Mouse (Mus musculus): ENCODE measurements around the gene Mocs2.

Gene Mocs2

DNA sequence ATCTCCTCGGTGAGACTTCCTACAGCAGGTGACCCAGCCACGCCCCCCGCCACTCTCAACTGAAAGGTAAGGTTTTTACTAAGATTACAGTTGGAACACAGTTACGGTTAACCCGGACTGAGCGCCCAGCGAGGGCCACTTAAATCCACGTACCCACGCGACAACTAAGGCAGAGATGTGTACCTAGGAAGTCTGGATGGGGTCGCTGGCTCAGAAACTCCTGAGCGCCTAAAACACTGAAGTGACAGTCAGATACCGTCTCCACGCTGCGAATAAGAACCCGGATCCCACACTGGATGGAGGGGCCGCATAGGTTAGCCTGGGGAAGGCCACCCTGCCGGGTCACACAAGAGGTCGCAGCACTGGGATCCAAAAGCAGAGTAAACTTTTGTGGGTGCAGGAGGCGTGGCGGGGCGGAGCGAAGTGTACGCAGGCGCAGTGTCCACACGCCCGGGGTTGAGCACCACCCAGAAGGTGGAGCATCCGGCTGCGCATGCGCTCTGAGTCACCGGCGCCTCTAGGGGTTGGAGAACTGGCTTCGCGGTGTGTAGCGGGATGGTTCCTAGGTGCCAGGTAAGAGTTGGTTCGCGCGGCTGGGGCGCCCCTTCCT, at the start of gene Mocs2:
TSS of gene Mocs2 (plus strand) at position 486 of the 610 bp plus-strand sequence.
- peak; percentile 94 for DNase-seq (ENCODE audit: low read depth, low spot score)

DNA sequence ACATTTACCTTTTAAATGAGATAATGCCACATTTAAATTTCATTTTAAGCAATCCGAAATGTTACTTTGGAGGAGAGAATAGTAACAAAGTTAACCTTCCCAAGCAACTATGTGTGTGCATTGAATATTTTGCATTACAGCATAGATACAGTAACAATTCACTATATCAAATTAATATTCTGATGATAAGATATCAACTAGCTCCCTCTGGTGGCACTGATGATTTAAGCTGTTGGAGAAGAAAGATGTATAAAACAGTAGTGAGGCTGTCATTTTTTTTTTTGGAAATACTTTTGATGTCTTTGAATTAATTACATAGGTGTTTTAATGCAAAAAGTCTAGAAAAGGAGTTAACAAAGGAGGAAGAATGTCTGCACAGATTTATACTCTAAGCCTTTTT, 26.5 kb upstream of the Mocs2 start:
- peak; percentile 16 for DNase-seq (ENCODE audit: low read depth, low spot score)

DNA sequence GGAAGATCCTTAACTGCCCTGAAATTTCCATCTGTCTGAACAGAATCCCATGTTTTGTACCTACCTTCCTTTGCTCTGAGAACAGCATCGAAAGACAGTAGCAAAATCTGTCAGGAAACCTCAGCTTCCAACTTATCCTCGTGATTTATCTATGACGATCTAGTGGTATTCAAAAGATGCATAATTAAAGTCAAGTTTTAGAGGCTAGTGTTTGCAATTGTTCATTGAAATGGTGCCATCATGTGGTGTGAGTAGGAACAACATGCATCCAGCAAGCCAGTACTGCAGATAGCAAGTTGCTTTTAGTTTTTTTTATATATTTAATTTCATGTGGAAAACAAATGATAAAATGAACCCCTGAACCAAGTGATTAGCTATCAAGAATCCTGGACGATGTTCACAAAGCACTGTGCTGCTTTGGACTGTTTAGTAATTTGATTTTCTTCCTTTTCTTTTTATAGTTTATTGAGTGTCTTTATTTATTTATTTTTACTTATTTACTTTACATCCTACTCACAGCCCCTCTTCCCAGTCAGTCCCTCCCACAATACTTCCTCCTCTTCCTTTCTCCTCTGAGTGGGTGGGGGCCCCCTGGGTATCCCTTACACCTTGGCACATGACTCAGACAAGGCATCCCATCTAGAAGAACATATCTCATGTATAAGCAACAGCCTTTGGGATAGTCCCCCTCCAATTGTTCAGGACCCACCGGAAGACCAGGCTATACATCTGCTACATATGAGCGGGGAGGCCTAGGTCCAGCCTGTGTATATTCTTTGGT, 24.6 kb upstream of the Mocs2 start:
- peak; percentile 55 for DNase-seq (ENCODE audit: low read depth, low spot score)

DNA sequence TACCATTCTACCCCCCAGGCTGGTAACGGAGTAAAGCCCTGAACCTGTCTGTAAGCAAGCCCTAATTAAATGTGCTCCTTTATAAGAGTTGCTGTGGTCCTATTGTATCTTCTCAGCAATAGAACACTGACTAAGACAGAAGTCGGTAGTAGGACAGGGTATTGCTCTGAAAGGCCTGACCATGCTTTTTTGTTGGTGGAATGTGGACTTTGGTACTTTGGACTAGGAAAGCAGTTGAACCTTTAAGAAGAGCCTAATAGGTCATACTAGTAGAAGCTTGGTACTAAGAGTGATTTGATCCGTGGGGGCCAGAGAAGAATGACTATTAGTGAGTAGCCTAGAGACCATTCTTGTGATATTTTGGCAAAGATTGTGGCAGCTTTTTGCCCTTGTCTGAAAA, 16.2 kb upstream of the Mocs2 start:
- DNase-seq (ENCODE audit: low read depth, low spot score): no peak

DNA sequence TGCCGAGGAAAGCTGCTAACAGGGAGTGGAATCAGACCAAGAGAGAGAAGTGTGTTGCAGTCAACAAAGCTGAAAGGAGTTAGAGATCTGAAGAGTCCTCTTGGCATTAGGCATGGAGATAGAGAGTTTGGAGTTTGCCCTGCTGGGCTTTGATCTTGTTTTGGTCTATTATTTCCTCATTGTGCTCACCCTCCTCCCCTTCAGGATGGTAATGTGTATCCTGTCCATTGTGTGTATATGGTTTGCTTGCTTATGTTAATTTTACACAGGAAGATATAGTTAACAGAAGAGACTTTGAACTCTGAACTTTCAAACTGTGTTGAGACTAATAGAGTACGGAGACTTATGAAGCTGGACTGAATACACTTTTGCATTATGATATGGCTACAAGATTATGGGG, 15.1 kb upstream of the Mocs2 start:
- DNase-seq (ENCODE audit: low read depth, low spot score): no peak

DNA sequence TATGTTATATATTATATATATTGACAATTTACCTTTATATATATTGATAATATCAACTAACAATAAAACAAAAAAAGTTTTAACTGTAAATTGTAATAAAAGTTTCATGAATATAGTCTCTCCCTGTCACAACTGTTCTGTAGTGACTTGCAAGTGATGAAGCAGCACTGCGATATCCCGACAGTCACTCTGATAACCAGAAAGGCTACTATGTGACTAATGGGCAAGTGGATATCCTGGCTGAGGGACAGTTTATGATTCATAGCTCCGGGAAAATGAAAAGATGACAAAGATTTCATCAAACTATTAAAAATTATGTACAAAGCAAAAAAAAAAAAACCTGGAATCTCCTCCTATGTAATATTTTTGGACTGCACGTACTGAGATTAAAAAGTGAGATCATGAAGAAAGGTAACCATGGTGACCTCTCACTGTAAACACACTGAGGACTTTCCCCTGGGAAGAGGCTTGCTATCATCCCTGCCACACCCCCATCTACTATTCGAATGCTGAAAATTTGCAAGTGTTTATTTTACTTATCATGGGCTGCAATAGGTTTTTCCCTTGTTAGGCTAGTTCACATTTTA, 8.3 kb upstream of the Mocs2 start:
- no peak for DNase-seq (ENCODE audit: low read depth, low spot score)

DNA sequence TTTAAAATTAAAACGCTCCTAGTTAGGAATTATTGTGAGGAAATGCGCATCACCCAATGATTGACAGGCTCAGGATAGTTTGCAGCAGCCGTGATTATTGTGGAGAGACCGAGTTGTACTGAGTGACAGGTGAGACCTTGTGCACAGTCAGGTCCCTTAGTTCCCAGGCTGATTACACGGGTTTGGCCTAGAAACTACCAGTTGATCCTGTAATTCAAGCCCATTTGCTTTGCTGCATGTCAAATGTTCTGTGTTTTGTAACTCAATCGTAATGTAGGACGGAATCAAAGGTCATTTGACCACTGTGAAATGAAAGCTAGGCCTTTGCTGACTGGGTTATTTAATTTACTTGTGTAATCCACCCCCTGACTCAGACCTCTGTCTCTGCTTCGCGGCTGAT, 477 bp downstream of the Mocs2 start:
- no peak for DNase-seq (ENCODE audit: low read depth, low spot score)

DNA sequence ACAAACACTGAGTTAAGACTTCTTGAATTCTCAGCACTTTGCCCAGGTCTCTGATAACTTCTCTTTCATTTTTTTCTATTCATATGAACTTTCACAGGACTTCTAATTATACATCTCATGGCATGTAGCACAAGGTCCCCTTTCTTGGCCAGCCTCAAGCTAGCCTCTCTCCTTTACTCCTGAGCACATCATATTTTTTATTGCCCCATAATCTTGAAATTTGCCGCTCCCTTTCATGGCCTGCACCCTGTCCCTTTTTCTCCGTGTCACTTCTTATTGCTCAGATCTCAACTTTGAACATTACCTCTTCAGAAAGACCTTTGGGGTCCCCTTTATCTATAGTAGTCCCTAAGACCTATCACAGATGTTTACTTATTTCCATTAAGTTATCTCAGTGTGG, 4.8 kb downstream of the Mocs2 start:
- DNase-seq (ENCODE audit: low read depth, low spot score): no peak

DNA sequence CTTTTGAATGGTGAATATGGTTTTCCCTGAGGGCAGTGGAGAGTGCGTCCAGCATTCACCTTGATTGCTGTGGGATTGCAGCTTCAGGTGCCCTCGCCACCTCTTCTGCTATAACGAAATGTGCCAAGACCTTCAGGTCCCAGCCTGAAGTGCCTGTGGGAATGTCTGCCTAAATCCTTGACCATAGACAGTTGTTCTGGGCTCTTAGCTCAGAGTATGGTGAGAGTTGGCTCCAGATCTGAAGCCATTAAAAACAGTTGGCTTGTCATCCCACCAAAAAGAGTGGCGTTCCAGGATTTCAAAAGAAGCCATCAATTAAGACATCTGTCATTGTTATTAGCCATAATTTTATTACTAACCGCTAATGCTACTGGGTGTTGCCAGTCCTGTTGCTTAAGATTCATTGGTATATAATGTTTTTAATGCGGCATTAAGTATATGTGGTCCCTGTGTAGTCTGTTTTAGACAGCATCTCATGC, 7.4 kb downstream of the Mocs2 start:
- no peak for DNase-seq (ENCODE audit: low read depth, low spot score)

DNA sequence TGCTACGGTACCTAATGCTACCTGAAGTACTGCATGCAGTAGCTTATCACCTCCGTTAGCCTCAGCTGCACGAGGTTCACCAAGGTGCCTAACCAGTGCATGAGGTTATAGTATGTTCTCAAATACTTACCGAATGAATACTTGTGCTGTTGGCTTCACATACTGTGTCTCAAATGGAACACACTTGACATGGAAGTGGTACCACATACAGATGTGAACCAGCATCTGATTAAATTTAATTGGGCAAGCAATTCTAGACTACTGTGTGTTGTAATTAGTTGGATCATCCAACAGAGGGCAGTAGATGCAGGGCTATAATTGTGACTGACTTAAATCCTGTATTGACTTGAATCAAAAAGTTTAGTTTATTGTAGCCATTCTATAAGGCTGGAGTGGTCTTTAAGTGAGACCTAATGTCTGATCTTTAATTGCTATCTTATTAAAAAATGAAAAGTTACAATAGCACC, 13.4 kb downstream of the Mocs2 start:
- DNase-seq (ENCODE audit: low read depth, low spot score): peak; percentile 55

DNA sequence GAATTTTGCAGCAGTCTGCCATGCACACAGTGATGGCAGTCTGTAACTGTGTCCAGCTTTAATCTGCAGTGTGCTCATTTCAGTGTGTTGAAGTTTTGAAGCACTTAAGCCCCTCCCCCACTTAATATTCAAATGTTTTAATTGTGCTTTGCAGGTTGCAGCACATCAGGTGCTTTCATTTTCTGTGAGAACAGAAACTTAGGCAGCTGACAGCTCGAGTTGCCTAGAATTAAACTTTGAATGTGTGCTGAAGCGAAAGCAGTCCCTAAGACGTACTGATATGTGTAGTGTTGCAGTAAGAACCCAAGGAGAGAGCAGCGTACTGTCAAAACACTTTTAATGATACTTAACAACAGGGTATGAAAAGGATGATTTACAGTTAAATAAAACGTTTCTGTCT, 14.7 kb downstream of the Mocs2 start:
- DNase-seq (ENCODE audit: low read depth, low spot score): peak; percentile 81

DNA sequence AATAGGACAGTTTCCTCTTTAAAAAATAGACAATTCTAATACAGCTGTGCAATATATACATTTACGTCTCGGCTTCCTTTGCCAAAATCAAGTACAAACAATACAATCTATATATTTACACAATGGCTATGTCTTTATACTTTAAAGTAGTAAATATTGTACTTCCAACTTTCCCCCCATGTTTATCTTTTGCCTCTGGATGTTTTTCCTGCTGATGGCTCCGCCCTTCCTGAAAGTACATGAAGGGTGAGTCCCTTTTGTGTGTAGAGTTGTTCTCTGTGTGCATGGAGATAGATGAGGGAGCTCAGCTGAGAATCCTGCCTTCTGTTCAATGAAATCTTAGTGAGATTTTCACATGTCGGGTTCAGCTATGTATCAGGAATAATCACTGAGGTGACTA, 15.3 kb downstream of the Mocs2 start:
- peak; percentile 5 for DNase-seq (ENCODE audit: low read depth, low spot score)

DNA sequence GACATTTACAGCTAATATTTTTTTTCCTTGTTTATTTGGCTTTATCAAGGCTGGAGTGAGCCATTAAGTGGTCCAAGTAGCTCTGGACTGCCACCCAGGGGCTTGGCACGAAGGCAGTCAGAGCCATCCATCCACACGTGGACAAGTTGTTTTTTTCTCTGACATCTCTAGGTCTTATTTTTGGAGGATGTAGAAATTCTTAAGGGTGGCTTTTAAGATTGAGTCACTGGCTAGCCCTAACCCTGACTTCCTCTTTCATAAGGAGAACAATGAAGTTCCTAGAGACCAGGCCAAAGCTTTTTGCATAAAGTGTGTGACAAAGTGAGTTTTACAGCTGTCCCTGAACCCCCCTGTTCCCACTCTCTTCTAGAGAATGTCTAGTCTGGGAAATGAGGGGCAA, 16.5 kb downstream of the Mocs2 start:
- DNase-seq (ENCODE audit: low read depth, low spot score): peak; percentile 68

DNA sequence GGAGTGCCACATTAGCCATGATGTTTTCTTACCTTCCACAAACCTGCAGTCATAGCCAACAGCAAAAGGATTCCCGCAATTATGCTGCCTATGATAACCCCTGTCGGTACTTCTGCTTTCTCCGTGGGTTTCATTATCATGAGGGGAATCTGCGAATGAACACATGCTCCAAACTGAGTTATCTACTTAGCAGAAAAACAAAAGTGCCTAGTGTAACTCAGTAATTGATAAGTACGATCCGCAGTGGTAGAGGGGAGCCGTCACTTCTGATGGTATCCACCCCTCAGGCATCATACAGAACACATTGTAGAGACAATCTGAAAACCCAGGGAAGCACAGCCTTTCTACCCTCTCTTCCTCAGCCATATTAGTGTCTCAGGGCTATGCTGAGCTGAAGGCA, 19.0 kb downstream of the Mocs2 start:
- DNase-seq (ENCODE audit: low read depth, low spot score): no peak

DNA sequence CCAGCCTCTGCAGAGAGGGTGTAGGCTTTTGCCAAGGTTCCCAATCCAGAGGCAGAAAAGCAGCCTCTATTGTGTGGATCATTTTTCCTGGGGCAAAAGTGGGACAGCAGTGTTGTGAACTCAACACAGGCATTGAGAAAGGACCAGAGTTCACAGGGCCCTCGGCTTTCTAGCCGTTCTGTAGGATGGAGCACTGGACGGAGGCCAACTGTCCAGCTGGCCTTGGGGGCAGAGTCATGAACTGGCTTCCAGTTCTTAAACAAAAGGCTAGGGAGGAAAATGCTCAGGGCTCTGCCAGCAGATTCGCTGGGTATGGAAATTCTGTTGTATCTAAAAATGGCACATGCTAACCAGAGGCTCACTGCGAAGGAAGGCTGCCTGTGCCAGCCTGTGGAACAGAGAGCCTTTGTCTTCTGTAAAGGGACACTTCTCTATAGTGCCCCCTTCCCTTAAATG, 20.5 kb downstream of the Mocs2 start:
- DNase-seq (ENCODE audit: low read depth, low spot score): no peak

DNA sequence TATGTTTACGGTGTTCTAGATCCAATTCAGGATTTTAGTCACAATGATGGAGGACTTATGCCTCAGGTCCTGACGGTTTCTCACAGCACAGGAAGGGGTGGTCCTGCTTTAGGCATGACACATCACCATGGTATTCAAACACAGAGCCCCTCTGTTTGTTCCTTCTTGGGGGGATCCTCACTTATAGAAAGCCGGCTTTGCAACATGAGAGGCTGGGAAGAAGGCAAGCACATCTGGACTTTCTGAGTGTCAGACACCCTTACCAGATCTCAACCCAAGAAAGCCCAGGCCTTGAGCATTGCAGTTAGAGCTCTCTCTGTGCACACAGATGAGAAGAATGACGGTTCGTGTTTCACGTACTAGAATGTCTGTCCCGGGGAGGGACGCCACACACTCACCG, 21.1 kb downstream of the Mocs2 start:
- no peak for DNase-seq (ENCODE audit: low read depth, low spot score)

DNA sequence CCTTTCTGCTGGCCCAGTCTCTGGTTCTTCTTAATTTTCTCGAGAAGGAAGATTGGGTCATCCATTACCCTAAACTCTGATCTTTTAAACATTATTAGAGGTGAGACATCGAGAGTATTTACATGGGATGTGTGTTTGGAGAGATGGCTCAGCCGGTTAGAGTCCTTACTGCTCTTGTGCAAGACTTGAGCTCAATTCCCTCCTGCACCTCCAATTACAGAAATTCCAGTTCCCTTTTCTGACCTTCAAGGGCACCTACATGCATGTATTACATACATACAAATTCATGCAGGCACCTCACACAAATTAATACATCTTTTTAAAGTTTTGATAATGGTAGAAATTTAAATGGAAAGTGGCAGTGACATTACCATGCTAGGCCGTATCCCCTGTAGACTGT, 22.5 kb downstream of the Mocs2 start:
- DNase-seq (ENCODE audit: low read depth, low spot score): no peak

DNA sequence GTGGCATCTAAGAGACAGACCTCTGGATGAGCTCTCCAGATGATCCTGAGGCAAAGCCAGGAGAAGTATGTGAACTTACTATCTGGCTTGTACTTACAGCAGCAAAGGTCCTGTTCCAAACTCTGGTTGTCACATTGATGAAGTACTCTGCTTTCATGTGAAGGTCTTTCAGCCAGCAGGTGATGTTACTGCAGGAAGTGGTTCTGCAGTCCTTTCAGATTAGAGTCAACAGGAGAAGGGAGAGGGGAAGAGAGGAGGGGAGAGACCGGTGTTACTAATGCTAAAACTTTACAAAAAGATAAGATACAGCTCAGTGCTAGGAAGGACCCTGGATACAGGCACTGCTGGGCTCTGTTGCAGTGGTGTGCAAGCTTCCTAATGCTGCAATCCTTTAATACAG, 25.3 kb downstream of the Mocs2 start:
- DNase-seq (ENCODE audit: low read depth, low spot score): no peak

DNA sequence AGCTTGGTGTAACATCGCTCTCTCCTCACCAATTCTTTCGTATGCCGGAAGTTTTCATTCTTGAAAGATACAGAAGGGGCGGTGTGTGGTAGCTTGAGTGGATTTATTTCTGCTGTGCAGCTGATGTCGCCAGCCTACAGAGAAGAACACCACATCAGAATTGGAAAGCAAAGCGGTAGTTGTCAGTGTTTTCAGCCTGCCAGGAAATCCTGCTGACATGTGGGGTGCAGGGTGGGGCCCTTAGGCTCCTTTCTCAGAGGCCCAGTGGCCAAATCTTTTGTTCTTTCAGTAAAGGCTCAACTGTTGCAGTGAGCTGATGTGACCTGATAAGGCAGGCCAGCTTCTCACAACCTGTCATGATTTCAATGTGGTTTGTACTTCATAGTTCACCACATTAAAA, 27.8 kb downstream of the Mocs2 start:
- DNase-seq (ENCODE audit: low read depth, low spot score): no peak

DNA sequence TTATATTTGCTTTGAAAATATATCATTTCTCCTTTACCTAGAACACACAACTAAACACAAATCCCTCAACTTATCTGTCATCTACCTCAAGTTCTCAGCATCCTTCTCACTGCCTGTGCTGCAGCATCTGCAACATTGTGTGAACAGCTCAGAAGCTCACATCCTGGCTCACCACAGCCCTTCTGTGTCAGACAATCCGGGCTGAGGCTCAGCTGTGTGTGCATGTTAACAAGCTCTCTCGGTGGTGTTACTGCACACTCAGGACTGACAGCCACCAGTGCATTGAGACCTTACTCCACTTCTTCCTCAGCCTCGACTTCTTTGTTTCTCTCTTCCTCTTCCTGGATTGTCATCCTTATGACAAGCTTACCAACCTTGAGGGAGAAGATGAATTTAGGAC, 30.9 kb downstream of the Mocs2 start:
- no peak for DNase-seq (ENCODE audit: low read depth, low spot score)

DNA sequence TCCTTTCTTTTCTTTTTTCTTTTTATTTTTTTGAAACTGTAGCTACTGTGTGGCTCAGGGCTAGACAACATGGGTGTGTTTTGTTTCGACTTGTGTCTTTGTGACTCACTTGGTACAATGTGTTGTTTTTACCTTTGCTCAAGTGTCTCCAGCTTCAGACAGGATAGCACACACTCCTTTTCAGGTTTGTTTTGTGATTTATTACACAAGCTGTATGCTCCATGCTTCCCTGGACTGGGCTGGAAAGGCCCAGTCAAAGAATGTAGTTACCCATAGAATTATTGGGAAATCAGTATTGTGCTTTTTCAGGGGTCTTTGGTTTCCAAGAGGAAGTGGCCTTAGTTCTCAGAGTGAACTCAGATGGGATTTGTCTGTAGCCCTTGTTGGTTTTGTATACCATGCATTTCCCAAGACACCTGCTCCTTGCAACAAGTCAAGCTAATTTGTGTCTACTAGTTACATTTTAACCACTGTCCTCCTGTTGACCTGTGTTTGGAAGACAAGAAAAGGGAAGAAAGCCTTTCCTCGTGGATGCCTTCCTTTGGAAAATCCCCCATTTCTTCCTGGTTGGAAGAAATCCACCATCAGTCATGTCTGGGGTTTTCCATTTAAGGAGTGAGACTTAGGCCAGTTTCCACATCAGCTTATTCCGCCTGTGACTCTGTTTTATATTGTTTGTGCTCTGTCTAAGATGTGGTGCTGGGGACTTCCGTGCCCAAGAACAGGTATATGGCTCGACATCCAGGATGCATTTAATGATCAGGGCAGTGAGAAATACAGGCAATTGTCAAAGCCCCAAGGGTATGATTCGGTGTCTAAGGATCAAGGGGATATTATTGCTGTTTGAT, 34.5 kb downstream of the Mocs2 start:
- no peak for DNase-seq (ENCODE audit: low read depth, low spot score)

DNA sequence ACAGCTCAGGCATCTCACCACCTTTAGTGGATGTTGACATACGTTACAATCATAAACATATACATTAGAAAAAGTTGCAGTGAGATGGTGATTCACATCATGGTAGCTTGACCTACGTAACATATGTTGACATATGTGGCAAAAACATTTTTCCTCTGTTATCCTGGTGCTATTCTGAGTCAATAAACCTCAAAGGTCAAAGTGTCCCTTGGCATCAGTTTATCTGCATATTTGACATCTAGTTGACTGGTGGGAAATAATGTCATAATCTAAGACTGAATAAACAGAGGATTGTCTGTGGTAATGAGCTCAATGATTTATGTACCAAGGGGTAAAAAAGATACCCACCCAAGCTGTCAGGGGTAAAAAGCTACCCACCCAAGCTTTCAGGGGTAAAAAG, 35.1 kb downstream of the Mocs2 start:
- no peak for DNase-seq (ENCODE audit: low read depth, low spot score)

Measured in A20 (cell line).